Mouse (Mus musculus) MEL-GATA-1-ER (cell line): ENCODE data around the gene Olfr303.
"Not testable (repeated sequence)": the region's sequence is repeated elsewhere in the genome, so short reads cannot be mapped to it uniquely, and the experiment has no call there.

Source experiments
- DNase-seq: peaks from one replicate; pipeline ENCODE4 v3.0.0-alpha.2; 2012; ENCODE audit warnings: low read depth; ENCODE audit errors: extremely low read depth

The Olfr303 gene

DNA sequence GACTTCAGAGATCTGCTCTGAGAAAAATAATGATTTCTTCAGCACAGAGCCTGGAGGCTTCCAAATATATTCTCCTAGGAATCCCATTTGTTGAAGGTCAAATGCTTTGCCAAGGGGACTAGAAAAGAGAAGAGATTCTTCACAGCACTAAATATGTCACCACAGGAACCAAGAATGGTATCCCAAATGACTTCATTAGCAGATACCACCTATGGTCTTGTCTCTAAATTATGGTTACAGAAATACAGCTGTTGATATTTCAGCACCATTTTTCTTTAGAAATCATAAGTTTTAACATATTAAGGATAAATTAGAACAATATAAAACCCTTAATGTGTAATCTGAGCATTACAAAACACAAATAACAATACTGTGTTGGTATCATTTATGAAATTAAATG, at the start of gene Olfr303:
Olfr303 (minus strand) TSS at position 101 of the 400 bp plus-strand sequence.
- no peak for DNase-seq

DNA sequence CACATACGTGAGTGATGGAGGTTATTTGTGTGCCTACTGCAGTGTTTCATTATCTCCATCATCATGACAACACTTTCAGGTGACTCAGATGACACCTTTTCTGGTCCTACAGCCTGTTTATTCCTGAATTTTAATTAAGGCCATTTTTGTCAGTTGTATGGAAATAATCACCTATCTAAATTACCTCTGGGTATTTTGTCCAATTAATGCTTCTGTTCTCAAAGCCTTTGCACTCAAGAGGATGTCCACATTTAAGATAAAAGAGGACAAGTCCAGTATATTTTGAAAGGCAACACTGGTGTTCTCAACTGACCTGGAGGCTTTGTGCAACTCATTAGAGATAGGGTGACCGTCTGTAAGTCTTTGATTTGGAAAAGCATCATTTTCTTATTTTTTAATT, 6.0 kb upstream of the Olfr303 start, which contains the start of gene Olfr301:
Olfr301 (plus strand) TSS at position 301 of the 400 bp plus-strand sequence.
- no peak for DNase-seq

DNA sequence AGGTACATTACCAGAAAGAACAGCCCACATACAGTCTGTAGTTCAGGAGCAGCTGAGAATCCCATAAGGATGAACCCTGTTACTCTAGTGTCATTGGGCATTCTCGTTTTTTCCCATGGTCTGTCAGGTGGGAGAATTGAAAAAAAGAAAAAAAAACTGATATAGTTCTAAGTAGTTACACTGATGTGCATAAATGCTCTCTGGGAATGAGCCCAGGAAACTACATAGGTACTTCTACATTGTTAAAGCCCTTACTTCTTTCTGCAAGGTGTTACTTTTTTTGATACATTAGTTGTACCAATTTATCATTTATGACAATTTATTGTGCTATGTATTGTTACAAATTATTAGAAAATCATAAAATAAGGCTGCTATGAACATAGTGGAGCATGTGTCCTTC, 11.0 kb downstream of the Olfr303 start, which contains the start of gene Olfr304:
Olfr304 (minus strand) TSS at position 101 of the 400 bp plus-strand sequence.
- no peak for DNase-seq

DNA sequence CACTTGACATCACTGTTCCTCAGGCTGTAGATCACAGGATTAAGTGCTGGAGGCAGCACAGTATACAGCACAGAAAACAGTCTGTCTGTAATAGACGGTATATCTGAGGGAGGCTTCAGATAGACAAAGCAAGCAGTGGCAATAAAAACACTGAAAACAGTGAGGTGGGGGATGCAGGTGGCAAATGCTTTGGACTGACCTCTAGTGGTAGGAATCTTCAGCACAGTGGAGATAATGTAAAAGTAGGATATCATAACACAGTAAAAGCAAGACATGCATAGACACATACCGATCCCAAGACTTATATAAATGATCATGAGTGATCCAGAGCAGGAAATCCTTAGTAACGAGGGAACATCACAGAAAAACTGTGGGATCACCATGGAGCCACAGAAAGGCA, 11.8 kb downstream of the Olfr303 start:
- no peak for DNase-seq

DNA sequence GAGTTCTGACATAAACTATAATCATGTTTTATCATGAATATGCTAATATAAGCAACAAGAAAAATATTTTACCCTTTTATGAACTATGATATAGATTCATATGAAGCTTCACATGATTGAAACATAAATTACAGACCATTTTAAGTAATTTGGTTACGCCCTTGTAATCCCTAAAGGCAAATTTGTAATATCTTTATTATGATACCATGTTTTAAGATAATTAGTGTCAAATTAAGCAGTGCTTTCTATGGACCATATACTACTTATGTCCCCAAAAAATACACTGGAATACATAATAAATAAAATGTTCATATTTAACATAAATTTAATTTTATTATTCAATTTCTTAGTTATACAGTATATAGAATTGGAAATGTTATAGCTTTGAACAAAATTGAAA, 30.8 kb downstream of the Olfr303 start, which contains the start of gene Olfr305:
Olfr305 (minus strand) TSS at position 101 of the 400 bp plus-strand sequence.
- no peak for DNase-seq

DNA sequence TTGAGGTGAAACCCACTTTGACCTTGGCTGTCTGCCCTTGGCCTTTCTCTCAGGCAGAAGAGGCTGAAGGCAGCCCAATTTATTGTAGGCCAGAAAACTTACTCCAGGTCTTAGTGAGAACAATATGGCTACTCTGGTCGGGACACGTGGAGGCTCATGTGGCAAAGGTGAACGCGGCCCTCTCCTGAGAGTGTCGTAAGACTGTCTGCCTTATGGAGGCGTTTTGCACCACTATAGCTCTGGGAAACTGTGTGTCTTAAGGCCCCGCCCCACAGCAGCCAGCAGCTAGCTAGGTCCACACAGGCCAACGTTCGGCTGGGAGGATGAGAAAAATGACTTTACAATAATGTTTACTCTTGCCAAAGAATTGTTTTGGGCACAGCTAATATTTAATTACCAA, 51.3 kb downstream of the Olfr303 start:
- not testable (repeated sequence) for DNase-seq

DNA sequence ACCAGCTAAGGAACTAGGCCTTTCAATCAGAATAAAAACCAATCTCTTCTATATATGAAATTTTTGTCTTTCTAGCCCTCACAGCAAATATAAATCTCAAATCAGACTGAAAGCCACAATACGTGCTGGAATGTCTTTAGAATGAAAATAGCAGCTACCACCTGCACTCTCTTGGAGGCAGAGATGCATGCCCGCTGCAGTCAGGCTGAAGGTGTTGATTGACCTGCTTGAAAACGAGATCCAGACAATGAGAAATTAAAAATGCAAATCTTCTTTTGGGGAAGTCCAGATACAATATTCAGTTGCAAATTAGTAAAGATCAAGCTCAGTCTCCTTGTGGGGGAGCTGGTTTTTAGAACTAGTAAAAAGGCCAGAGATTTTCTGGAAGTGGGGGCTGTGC, 53.3 kb downstream of the Olfr303 start:
- no peak for DNase-seq

DNA sequence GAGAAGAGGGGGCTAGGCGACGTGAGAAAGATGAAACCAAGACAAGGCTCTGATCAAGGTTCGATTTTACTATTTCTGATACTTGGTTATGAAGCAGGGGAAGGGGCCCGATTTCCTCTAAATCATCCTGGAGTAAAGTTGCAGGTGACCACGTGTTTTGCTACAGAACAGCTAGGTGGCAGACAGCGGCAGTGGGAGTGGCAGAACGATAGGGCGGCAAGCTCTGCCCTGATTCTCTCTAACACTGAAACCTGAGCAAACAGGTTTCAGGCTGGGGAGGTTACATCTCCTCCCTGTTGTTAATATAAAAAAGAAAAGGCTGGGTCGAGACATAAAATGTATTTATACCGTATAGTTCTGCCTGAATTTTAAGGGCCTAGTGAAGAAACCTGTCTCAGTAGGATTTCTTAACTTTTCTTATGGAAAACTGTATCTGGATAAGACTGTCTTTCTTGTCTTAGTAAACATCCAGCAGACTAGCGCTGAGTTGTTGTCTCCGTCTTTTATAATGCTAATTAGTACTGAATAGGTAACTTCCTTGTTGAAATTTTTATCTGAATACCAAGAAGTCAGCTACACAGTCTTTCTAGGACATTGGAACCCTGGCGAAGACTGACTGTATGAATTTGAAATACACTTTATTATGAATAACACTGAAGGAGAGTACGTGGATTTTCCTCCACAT, 54.6 kb downstream of the Olfr303 start:
- no peak for DNase-seq
